Mouse (Mus musculus): Measurements from ENCODE around the gene Csk.

Gene Csk

DNA sequence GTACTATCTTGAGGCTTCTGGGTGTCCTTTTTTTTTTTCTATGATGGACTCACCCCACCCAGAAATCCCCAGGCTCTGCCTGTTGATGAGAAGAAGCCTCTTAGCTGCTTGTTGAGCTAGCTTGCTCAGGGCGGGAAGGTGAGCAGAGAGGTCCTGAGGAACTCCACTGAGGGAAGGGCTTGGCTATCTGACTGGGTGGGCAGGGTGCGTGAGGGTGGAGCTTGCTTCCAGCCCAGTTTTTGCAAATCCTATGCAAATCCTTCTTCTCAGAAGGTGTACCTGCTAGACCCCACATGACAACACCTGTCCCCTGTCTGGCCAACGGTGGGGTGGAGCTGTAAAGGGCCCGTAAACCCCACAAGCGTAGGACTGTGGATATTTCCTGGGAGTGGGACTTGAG, at the start of gene Csk:
TSS of gene Csk (minus strand) at position 349 of the 400 bp plus-strand sequence.
- DNase-seq (ENCODE audit: low spot score in 2 of 2), result no peak

DNA sequence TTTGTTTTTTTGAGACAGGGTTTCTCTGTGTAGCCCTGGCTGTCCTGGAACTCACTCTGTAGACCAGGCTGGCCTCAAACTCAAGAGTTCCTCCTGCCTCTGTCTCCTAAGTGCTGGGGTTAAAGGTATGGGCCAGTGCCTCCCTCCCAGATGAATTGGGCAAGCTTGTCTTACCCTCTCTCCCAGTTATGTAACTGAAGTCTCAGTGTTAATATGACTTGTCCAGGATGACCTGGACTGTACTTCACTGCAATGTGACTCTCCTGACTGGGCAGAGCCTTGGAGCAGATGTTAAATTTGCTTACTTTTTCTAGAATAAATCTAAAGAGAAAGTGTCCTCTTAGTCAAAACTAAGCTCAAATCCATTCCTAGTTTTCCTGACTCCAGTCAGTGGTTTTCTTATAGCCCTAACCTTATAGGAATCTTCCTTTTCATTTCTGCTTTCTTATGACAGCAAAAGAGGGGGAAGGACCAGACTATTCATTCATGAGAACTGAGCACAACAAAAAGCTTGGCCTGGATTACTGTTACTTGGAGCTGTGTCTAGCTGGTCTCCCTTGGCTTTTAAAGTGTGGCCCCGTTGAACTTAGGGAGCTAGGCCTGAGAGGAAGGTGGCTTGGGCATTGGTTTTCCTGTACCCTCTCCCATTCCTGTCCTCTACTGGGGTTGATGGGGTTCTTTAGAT, 45.2 kb upstream of the Csk start:
- no peak for DNase-seq (ENCODE audit: low spot score in 2 of 2)

DNA sequence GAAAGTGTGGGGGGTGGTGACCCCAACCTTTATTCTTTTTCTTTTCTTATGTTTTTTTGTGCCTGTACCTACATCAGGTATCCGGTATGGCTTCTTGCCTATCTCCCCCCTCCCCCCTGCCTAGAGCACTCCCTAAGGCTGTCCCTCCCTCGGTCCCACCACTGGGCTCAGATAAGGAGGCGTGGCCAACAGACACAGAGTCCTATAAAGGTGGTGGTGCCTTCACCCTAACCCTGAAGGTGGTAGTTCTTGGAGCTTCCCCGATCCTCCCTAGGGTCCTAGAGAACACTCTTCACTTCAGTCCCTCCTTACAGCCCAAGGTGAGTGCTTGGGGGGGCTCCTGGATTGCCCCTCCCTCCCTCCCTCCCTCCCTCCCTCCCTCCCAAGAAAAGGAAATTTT, 43.9 kb upstream of the Csk start:
- DNase-seq (ENCODE audit: low spot score in 2 of 2), result no peak

DNA sequence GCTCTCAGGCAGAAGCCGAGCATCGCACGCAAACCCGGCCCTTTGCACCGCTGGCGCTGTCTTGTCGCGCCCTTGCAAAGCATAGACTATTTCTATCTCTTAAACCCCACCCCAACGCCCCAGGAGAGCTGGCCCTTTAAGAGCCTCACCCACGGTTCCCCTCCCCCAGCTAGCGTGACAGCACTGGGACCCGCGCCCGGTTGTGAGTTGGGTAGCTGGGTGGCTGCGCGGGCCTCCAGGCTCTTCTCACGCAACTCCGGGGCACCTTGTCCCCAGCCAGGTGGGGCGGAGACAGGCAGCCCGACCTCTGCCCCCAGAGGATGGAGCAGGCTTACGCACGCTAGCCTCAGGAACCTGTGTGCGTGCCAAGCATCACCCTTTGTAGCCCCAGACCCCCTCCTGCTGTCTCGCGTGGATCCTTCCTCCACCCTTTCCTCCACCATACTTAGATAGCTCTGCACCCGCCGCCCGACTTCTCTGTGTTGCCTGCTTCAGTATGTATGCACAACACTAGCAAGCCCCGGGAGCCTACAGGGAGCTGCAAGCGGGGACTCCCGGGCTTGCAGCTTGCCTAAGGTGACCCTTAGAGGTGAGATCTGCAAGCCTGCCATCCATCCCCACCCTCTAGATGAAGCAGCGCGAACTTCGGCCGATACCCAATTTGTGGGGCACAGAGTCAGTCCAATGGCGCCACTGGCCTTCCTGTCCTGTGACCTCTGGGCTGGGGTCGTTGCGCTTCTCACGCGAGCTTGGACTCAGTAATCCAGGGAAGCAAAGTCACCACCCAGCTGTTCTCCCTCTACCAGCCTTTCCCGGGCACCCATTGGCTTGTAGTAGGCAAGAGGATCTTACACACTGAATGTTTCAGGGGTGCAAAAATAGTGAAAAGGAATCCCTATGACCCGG, 43.2 kb upstream of the Csk start:
- DNase-seq (ENCODE audit: low spot score in 2 of 2), result peak; percentile 91

DNA sequence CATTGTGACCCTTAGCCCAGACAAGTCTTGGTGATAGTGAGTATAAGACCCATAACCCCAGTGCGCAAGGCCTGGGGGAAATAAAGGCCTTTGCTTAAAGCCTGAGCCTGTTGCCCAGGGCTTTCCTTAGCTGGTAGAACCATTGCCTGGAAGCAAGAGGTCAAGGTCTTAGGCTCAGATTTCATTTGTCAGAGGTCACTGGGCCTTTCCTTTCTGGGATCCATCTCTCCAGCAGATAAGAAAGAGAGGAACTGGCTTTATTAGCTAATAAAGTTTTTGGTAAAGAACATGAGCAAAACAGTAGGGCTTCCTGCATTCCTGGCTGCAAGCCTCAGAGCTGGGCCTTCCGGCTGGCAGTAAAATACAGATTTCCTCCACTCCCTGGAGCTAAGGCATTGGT, 40.7 kb upstream of the Csk start:
- DNase-seq (ENCODE audit: low spot score in 2 of 2), result no peak

DNA sequence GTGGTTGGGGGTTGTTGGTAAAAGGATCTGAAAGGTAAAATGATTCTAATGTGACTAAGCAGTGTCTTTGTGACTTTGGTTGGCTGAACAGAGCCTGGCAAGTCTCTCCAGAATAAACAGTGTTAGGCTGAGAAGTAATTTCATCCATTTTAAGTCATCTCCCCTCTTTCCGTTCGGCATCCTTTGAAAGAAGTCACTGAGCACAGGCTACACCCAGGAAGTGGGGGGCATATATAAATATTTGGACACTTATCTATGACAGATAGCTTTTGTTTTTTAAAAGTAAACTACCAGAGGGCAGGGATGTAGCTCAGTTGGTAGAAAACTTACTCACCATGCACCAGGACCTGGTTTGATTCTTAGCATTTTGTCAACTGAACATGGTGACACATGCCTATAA, 35.2 kb upstream of the Csk start:
- no peak for DNase-seq (ENCODE audit: low spot score in 2 of 2)

DNA sequence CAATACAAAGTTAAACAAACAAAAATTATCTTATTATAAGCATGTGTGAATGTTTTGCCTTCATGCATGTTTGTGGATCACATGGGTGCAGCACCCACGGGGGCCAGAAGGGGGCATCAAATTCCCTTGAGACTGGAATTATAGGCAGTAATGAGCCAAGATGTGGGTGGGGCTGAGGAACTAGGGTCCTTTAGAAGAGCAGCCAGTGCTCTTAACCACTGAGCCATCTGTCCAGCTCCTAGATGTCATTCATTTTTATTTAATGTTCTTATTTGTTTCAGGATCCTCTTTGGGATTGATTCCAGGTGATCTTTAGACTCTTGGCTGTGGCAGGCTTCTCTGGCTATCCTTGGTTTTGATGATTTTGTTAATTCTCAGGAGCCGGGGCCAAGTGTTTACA, 34.7 kb upstream of the Csk start:
- DNase-seq (ENCODE audit: low spot score in 2 of 2), result no peak

DNA sequence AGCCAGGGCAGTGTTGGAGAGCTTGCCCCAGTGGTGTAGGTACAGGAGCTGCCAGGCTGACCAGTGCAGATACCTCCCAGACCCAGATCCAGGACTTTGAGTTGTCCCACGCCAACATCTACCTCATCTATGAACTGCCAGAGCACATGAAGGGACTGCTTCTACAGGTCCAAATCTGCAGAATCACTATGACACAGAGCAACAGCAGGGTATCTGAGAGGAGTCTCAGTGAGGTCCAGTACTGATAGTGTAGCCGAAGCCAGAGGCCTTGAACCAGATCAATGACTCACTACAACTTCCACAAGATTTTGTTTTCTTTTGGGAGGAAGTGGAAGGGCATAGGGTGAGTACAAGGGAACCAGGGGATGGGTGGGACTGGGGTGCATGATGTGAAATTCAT, 34.3 kb upstream of the Csk start, which contains the start of gene Cyp1a1:
TSS of gene Cyp1a1 (plus strand) at position 178 of the 400 bp plus-strand sequence.
- DNase-seq (ENCODE audit: low spot score in 2 of 2), result no peak

DNA sequence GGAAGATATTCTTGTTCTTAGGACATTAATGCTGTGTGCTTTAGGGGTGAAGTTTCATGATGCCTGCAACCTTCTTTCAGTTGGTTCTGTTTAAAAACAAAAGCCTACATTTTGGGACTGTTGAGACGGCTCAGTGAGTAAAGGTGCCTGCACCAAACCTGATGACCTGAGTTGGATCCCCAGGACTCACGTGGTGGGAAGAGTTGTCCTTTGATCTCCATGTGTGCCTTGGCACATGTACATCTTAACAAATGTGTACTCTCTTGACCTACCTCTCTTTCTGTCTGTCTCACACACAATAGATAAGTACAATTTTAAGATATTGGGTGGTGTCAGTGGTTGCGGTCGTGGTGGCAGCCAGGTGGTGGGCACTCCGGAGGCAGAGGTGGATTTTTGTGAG, 32.6 kb upstream of the Csk start:
- no peak for DNase-seq (ENCODE audit: low spot score in 2 of 2)

DNA sequence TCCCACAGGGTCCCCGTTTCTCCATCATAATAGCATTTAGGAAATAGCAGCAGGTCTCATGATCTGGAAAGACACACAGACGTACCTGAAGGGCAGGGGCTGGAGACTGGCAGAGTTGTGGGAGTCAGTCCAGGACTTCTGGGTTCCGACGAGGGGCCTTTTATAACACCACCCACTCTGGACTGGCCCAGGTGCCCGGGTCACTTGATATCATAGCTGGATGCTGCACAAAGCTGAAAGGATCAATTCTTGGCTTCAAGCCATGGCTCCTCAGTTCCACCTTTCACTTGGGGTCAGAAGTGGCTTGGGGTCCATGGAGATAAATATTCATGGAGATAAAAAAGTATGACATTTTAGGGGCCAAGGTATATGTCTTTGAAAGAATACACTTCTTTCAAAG, 30.1 kb upstream of the Csk start, which contains the start of gene Cyp1a2:
TSS of gene Cyp1a2 (minus strand) at position 184 of the 400 bp plus-strand sequence.
- no peak for DNase-seq (ENCODE audit: low spot score in 2 of 2)

DNA sequence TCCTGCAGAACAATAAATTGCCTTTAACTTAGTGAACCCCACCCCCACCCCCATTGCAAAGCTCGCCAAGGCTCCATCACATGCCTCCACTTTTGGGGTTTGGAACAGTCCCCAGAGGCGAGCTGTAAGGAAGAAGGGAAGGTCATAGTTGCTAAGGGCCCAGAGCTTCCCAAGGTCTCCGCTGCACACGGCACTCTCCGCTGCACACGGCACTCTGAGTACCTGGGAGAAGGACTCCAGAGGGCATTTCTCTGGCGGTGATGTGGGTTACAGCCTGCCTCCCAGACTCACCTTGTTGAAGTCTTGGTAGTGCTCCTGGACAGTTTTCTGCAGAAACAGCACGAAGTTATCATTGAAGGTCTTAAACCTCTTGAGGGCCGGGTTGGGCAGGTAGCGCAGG, 28.0 kb upstream of the Csk start:
- DNase-seq (ENCODE audit: low spot score in 2 of 2), result no peak

DNA sequence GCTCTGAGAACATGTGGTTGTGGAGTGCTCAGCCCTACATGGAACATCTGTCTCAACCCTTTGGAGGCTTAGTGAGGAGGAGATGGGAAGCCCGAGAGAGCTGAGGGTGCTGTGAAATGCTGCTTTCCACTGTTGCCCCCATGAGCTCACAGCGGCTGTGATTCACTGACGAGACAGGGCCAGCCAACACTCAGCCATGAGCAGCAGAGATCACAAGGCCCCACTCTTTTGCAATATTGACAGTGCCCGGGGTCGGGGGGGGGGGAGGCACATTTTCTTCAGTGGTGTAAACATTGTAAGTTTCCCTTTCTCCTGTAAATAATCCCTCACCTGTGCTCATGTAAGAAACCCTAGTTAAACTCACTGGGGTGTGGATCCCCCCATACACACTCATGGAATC, 18.1 kb upstream of the Csk start:
- DNase-seq (ENCODE audit: low spot score in 2 of 2), result no peak

DNA sequence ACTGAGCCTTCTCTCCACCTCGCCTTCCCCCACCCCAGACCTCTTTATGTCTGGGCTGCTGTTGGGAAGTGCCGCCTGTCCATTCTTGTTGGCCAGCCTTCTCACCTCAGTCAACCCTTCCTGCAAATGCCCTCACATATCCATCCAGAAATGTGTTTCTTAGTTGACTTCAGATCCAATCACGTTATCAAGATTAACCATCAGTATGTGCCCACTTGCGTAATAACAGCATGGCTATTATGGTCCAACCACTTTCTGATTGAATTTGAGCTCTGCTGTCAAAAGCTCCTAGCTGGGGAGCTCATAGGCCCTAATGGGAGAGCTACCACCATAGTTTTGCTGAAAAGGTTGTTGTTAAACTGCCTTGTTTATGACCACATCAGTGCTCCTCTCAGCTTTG, 17.6 kb upstream of the Csk start:
- DNase-seq (ENCODE audit: low spot score in 2 of 2), result no peak

DNA sequence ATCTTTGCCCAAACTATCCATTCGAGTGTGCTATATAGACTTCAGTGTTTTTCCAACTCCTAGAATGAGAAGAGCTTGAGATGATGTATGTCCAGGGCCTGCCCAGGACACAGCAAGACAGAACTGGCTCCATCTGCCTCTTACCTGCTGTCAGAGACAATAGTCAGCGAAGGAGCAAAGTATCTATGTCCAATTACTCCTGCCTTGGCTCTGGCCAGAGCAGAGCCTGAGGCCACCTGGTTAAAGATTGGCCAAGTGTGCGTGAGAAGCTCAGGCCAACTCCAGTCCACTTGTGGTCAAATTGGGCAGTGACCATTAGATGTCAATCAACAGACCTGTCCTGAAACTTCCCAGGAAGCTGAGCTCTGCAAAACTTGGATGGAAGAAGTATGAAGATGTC, 16.1 kb upstream of the Csk start:
- DNase-seq (ENCODE audit: low spot score in 2 of 2), result no peak

DNA sequence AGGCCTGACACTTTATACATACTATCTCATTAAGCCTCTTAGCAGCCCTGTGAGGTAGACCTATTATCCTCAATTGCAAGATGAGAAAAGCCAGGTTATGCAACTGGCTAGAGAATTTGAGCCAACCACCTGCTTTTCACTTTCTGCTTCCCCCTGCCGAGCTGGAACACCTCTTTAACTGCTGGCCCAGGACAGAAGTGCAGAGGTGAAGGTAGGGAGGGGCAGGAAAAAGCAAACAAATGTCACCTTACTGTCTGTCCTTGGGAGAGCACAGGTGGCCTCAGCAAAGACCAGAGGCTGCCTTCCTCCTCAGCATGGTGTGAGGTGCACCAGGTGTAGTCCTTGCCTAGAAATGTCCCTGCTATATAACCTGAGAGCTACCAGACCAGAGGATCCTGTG, 14.8 kb upstream of the Csk start:
- DNase-seq (ENCODE audit: low spot score in 2 of 2), result no peak

DNA sequence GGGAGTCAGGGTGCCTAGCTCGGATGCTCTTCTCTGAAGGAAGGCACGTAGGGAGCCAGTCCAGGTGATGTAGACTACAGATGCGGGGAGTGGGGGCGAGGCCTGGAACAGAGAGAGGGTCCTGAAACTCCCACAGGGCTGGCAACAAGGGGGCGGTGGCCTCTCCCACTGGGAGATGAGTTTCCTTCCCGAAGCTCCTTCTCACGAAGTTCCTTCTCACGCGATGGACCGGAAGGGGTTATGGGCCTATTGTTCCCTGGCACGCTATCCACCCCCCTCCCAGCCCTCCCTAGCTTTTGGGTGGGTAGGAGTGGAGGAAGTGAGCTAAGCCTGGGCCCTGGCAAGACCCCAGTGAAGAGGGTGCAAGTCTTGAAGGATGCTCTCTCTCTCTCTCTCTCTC, 14.4 kb upstream of the Csk start:
- no peak for DNase-seq (ENCODE audit: low spot score in 2 of 2)

DNA sequence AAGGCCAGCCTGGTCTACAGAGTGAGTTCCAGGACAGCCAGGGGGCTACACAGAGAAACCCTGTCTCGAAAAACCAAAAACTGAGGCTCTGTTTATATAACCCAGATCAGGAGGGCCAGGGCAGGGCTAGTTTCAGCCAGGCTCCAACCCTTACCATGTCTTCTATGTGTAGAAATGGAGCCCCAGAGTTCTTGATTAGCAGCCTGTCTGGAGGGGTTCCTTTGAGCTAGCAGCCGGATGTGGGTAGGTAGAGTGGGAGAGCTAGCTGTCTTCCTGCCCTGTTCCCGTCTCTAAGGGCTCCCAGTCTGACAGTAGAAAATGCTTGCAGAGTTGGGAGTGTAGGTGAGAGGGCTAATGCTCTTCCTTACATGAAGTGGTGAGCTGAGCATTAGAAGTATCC, 13.7 kb upstream of the Csk start:
- no peak for DNase-seq (ENCODE audit: low spot score in 2 of 2)

DNA sequence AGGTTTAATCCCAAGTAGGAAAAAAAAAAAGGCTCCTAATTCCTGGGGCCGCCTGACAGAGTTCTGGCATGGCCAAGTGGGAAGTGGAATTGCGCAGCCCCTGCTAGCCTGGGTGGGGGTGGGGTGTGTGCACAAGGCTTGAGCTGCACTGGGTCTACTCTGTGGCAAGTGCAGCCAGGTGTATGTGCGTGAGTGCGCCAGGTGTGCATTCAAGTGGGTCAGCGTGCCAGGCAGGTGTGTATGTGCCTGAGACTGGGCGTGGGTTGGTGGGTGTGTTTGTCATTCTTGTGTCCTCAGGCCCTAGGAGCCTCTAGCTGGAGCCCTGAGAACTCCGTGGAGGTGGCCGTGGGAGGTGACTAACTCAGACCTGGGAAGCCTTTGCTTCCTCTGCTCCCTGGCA, 13.1 kb upstream of the Csk start:
- no peak for DNase-seq (ENCODE audit: low spot score in 2 of 2)

DNA sequence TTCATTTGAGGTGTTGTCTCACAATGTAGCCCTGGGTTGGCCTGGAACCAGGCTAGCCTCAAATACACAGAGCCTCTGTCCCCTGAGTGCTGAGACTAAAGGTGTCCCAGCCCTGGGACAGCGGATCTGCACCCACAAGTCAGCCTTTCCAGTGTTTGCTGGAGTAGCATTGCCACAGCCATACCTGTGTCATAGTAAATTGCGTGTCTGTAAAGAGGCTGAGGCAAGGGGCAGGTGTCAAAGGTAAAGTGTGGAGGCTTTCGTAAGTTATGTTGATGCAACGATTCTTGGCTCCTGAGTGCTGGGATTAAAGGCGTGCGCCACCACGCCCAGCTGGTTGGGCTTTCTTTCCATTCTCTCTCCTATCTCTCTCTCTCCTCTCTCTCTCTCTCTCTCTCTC, 11.2 kb upstream of the Csk start:
- no peak for DNase-seq (ENCODE audit: low spot score in 2 of 2)

DNA sequence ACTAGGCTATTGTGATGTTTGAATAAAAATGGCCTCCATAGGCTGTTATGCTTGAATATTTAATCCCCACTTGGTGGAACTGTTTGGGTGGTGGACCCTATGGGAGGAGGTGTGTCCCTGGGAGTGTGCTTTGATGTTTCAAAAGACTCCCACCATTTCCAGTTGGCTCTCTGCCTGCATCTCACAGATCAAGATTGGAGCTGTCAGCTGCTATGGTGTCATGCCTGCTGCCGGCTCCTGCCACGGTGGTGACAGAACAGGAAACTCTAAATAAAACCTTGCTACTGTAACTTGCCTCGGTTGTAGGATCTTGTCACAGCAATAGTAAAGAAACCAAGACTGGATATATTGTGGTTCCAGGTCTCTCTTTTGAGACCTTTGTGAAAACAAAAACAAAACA, 8.1 kb upstream of the Csk start:
- peak in 1 of 2 experiments; percentile 66 for DNase-seq (ENCODE audit: low spot score in 2 of 2)

DNA sequence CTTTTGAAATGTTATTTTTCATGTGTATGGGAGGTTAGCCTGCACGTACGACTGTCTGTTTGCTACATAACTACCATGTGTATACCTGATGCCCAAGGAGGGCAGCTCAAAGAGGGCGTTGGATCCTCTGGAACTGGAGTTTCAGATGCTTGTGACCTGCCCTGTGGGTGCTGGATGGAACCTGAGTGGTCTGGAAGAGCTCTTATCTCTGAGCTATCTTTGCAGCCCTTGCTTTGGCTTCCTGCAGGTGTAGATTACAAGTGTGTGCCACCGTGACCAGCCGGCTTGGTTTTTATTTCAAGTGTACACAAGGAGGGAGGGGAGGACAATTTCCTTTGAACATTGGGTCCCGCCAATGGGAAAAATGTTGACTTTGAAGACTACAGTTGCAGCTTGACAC, 7.1 kb upstream of the Csk start:
- no peak for DNase-seq (ENCODE audit: low spot score in 2 of 2)

DNA sequence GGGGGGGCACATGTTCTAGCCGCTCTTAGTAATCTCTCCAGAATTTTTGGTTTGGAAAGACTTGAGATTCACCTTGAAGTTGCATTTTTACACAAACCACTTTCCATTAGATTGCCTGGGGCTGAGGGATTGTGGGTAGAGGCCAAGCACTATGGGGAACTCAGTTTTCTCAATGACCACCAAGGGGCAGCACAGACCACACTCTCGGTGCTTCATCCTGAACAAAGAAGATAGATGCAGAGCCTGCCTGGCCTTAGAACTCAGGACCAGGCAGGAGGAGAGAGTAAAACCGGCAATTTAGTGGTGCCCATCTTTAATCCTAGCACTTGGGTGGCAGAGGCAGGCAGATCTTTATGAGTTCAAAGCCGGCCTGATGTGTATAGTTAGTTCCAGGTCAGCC, 6.3 kb upstream of the Csk start:
- peak; percentile 80 to 87 for DNase-seq (ENCODE audit: low spot score in 2 of 2)

DNA sequence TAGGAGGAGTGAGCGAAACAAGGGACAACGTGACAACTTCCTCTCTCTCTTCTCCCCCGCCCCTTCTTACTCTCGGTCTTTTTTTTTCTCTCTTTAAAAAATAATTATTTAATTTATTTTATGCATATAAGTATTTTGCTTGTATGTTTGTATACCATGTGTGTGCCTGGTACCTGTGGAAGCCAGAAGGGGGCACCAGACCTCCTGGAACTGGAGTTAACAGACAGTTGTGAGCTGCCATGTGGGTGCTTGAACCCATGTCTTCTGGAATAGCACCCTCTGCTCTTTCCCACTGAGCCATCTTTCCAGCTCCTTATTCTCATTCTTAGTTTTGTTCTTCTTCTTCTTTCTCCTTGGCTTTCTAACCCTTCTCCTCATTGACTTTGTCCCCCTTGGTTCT, 5.5 kb upstream of the Csk start:
- no peak for DNase-seq (ENCODE audit: low spot score in 2 of 2)
